Mouse (Mus musculus): ENCODE measurements around the gene Gm3194.
"Not testable (repeated sequence)": the region's sequence is repeated elsewhere in the genome, so short reads cannot be mapped to it uniquely, and the experiment has no call there.

Gm3194 gene

GRCm38 (mm10) chr14:5455367-5455766, at the start of gene Gm3194:
Gene Gm3194, minus strand, starts transcription at chr14:5455467.
- DNase-seq (ENCODE audit: low spot score in 2 of 2): not testable (repeated sequence)

- DNase-seq (ENCODE audit: low spot score in 2 of 2): not testable (repeated sequence)
Observed at GRCm38 (mm10) chr14:5501374-5501773, 46.1 kb upstream of the Gm3194 start, which contains the start of gene Gm3488. Gene Gm3488, plus strand, starts transcription at chr14:5501674.

GRCm38 (mm10) chr14:5483907-5484306, 28.6 kb upstream of the Gm3194 start, which contains the start of gene Gm3187:
Gene Gm3187, plus strand, starts transcription at chr14:5484207.
- not testable (repeated sequence) for DNase-seq (ENCODE audit: low spot score in 2 of 2)

- not testable (repeated sequence) for DNase-seq (ENCODE audit: low spot score in 2 of 2)
Observed at GRCm38 (mm10) chr14:5477730-5478129, 22.5 kb upstream of the Gm3194 start, which contains the start of gene Gm8246. Gene Gm8246, minus strand, starts transcription at chr14:5477830.

- not testable (repeated sequence) for DNase-seq (ENCODE audit: low spot score in 2 of 2)
Observed at GRCm38 (mm10) chr14:5460469-5460868, 5.2 kb upstream of the Gm3194 start.

DNA sequence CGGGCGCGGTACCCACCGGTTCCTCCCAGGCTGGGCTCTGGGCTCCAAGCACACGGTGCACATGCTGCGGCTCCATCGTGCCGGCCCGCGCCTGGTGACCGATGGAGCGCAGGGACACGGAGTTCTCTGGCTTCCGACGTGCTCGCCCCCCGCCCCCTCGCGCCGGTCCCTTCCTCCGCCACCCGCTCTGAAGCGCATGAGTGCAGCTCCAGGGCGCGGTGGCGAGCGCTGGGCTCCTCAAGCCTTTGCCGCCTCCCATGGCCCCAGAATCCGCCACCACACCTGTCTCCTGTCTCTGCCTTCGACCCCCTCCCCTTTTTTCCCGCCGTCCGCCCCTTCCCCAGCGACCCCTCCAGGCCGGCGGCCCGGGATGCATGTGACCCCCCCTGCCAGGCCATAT, 66.3 kb downstream of the Gm3194 start, which contains the start of gene Gm3500:
Gm3500 (minus strand) TSS at position 101 of the 400 bp plus-strand sequence.
- DNase-seq (ENCODE audit: low spot score in 2 of 2): not testable (repeated sequence)

Measured in urinary bladder, postnatal 36 days (tissue).